Mouse (Mus musculus) left cerebral cortex, postnatal 10 days (tissue): ENCODE measurements at regions not wholly inside any gene's neighbourhood (a gene's known extent, or its start where the extent isn't known, plus 50 kb on each side); places are given as distances from the start of the nearest gene placed in this dataset.
A peak's percentile ranks its signal among the peaks of the same experiment; 100 is the strongest.

Experiments
- DNase-seq, 2 experiments: peaks; one replicate each; pipeline ENCODE4 v3.0.0; 2021 to 2022; ENCODE audit warnings: low spot score in 2 of 2, mixed read lengths in 1 of 2; ENCODE audit errors: extremely low spot score in 1 of 2
- intact Hi-C: fragments of 180-260 bp; cut with DNase I; formaldehyde crosslinking; loops from one replicate; pipeline ENCODE4 v1.15.1; 2025

DNA sequence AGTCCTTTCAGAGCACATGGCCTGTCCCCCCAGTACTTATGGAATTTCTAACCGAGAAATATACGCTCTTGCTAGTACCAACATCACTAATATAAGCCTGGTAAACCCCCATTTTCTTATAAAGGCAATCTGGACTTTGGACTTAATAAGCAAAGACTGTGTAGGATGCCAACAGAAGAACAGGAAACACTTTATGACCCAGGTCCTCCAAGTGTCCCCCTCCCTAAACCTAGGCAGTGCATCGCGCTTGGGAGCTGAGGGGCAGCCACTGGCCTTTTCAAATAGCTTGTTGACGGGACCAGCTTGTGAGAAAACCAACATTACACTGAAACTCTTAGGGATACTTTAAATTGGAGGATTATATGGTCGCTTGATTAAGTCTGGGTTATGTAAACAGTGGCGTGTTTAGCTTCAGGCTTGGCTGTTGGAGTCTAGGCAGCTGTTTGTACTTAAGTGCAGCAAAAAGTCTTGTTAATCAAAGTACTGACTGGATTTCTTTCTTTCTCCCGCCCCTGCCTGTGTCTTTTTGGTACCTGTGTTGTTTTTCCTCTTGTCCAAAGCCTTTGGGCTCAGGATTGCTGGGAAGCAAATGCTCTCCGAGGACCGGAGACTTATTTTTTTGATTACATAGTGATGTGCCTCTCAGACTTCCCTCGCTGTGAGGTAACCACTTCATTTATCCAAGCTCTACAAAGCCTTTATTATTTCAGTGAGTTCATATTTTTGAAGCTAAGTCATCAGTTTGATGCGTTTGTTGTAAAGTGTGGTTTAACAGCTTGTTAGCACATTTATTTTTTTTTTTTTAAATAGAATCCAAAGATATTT lies 205.8 kb upstream of the Bmp2 start:
- DNase-seq = no peak
- intact Hi-C loops = no loop called here

DNA sequence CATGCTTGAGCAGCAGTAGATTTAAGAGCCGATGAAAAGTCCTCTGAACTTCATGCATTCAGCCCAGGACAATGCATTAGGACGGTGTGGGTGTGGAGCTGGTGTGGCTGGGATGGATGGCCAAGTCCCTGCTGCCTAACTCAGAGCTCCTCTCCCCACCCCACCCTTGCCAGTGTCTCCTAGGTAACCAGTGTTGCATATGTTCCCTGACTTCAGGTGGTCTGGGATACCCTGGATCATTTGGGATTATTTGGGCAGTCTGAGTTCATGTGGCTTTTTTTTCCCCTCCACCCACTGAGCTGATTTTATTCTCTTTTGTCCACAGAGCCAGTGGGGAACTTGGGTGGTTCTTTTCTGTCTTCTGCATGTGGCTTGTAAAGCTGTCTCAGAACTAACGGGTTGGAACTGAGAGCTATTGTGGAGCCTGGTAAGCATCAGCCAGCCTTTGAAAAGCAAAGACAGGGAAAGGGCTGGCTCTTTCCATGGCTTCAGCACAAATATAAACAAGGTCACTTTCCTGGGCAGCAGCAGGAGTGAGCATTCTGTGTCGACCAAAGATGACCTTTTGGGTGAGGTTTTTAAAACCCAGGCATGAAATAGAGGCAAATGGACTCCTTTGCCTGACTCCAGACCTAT lies 205.1 kb upstream of the Bmp2 start:
- intact Hi-C loops = no loop called here
- no peak for DNase-seq

DNA sequence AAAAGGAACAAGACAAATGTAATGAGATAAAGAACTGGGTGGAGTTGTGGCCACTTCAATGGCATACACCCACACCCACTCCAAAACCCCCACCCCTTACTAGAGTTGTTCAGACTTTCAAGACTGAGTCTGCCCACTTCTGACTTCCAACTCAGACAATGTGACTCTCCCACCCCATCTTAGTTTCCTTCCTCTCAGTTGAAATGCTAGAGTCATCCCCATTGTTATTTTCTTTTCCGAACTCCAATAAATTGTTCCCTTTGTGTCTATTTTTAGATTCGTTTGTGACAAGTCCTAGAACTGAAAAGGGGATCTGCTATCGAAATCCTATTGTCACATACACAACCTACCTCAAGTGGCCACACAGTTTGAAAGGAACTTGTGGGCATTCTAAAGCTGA lies 200.7 kb upstream of the Bmp2 start:
- intact Hi-C loops = no loop called here
- DNase-seq = no peak

DNA sequence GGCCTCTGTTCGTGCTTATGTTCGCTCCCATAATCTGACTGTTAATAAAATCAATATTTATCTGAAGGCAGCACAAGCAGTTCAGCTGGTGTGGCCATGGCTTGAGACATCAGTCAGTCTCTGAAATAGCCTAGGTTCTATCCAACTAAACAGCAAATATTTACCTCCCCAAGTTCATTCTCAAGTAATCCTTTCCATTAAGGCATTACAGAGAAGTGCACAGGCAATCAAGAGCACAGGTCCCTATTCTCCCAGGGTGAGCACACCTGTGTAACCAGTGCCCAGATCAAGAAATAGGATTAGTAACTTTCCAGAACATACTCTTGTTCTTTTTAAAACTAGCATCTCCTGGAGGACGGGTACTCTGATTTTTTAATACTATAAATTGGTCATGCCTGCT lies 199.2 kb upstream of the Bmp2 start:
- intact Hi-C loops = no loop called here

DNA sequence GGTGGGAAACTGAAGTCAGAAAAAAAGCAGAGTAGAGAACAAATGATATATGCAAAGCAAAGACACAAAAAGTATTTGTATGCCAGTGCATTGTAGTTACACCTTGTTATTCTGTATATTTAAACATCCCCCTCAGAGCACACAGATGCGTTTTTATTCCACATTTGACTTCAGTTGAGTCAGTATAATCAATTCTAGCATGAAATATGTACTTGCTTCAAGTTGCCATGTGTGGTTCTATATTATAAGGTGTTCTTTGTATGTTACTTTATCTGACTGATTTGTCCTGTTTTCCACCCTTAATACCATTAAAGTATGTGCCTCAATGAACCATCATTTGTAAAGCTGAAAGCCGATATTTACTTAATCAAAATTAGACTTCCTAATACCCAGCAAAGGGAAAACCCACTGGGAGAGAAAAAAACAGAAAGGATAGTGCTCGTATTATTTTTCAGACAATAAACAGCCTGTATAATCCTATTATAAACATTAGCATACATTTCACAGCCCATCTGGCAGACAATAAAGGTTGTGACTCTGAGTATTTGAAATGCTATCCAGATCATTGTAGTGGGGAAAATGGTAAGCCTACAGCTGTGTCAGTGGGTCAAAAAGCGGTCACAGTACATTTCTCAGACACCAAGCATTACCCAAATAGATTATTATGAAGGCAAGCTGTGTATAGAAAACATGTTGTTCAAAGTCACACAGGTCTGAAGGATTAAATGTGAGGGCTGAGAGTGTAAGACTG lies 189.1 kb upstream of the Bmp2 start:
- DNase-seq = no peak
- intact Hi-C loops = no loop called here

More for the DNA sequence above, 199.2 kb upstream of the Bmp2 start:
- DNase-seq = no peak

DNA sequence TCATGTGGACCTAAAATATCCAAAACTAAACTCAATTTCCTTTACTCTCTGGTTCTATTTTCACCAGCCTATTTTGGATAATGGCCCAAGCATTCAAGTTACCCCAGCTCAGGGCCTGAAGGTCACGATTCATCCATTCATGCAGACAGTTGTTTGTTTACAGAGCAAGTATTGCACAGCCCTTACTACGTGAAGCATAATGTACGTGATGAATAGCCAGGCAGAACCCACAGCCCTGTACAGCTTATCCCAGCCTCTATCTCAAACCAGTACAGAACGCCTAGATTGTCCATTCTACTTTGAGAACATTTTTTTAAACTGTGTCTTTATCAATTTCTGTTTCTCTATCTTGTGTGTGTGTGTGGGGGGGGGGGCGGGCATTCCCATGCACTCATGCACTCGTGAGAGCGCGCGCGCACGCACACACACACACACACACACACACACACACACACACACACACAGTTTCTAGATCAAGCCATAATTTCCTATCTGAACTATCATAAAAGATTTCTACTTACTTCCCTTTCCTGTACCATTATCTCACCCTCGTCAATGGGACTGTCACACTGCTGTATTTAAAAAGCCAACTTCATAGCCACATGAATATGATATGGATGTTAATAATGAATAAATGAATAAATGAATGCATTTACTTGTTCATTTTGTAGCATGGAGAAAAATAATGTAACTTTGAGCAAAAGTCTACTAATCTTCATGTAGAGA lies 180.3 kb upstream of the Bmp2 start:
- DNase-seq = no peak
- intact Hi-C loops = no loop called here

DNA sequence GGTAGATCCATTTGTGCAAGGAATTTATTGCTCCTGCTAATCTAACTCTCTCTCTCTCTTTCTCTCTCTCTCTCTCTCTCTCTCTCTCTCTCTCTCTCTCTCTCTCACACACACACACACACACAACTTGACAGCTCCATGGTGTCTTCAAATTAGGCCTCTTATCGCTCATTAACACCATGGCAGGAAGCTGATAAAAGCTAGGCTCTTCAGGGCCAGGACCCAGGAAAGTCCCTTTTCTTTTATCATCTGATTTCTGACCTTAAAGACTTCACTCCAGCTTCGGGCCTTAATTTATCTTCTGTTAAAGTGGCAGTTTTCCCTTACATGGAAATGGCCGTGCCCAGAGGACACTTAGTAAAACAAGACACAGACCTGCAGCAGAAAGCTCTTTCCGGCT lies 178.4 kb upstream of the Bmp2 start:
- intact Hi-C loops = no loop called here
- no peak for DNase-seq

DNA sequence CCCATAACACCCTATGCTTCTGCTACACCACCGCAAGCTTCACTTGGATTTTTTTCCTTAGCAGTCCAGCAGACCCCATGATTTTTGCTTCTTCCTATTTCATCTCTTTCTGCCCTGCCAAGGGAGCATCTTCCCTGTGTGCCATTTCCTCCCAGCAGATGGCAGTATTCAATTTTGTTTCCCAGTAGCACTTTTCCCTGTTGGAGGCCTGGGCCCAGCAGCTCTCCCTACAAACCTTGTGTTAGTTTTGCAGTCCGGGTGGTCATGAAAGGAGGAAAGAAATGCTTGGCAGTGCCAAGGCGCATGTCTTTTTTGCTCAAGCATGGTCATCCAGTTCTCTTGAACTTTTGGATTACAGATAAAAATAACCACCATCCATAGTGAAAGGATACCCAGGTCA lies 170.9 kb upstream of the Bmp2 start:
- intact Hi-C loops = no loop called here

DNA sequence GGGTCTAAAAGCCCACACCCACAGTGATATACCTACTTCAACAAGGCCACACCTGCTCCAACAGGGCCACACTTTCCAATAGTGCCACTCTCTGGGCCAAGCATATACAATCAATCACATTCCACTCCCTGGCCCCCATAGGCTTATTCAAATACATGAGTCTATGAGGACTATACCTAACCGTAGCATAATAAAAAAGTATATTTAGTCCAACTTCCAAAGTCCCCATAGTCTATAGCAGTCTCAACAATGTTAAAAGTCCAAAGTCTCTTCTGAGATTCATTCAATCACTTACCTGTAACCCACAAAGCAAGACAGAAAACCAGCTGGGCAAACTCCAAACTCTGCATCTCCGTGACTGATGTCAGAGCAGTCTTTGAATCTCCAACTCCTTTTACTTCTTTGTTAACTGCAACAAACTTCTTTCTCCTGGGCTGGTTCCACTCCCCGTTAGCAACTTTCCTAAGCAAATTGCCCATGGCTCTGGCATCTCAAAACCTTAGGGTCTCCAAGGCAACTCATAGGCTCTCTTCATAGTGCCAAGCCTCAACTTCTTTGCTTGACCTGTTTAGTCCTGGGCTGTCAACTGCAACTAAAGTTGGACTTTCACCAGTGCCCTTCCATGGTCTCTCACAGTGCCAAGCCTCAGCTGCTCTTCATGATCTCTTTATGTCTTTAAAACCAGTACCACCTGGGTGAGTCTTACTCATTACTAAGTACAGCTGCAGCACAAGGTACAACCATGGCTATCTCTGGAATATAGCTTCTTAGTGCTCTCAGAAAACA lies 168.6 kb upstream of the Bmp2 start:
- intact Hi-C loops = no loop called here
- no peak for DNase-seq

More for the DNA sequence above, 170.9 kb upstream of the Bmp2 start:
- DNase-seq = peak; percentile 31 to 43

DNA sequence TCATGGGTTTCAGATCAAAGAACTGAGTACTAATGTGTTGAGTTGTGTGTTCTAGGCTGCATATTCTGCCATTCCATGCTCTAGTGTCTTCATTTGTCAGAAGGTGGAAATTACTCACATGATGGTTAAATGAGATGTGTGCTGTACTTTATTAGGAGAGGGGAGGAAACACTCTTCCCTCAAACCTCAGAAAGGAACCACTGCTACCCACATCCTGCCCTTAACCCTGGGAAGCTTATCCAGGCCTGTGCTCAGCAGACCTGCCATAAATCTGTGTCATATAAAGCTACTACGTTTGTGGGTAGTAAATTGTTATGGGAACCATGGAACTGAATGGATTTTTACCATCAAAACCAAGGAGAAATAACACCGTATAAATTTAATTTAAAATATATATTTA lies 166.7 kb upstream of the Bmp2 start:
- intact Hi-C loops = no loop called here
- no peak for DNase-seq

DNA sequence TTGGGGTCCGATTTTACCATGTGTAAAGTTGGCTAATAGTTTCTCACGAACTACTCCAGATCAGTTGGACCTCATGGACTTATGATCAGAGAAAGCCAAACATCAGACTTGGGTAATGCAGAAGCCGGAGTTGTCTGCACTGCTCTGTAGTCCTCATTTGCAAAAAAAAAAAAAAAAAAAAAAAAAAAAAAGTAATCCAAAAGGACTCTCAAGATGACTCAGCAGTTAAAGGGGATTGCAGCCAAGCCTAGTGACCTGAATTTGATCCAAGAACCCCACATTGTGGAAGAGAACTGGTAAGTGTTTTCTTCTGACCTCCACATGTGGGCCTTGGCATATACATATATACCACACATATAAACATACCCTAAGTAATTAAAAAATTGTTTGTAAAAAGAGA lies 164.6 kb upstream of the Bmp2 start:
- no peak for DNase-seq
- intact Hi-C loops = no loop called here

DNA sequence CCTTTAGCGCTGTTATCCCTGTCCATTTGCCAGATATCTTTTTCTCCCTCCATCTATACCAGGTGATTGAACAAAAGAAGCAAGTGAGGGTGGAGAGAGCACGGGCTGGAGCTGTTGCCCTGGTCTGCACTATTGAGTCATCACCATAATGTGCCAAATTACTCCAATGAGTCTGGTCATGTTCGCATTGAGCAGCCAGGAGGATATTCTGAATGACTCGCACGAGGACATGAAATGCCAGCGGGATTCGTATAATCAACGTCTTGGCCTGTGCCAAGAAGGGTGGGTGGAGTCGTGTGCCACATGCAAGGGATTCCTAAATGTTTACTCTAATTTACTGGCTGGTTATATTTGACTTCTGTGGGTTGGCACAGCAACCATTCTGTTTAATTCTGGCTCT lies 159.7 kb upstream of the Bmp2 start:
- DNase-seq = no peak
- intact Hi-C loops = no loop called here

DNA sequence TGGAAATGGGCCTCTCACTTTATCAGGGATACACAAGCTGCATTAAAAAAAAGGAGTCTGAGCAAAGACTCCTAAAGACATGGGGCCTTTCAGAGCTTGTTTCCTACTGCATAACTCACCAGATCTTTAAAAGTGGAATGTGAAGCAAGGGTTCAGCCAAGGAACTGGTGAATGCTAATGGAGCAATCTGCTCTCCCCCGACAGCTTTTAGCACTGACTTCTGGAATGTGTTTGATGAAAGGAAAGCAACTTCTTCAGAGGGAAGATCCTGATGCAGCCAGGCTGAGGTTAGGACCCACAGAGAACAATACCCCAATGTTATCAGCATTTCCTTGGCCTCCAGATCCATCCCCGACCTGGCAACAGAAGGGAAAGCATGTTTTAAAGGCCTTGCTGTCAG lies 154.4 kb upstream of the Bmp2 start:
- no peak for DNase-seq
- intact Hi-C loops = no loop called here

DNA sequence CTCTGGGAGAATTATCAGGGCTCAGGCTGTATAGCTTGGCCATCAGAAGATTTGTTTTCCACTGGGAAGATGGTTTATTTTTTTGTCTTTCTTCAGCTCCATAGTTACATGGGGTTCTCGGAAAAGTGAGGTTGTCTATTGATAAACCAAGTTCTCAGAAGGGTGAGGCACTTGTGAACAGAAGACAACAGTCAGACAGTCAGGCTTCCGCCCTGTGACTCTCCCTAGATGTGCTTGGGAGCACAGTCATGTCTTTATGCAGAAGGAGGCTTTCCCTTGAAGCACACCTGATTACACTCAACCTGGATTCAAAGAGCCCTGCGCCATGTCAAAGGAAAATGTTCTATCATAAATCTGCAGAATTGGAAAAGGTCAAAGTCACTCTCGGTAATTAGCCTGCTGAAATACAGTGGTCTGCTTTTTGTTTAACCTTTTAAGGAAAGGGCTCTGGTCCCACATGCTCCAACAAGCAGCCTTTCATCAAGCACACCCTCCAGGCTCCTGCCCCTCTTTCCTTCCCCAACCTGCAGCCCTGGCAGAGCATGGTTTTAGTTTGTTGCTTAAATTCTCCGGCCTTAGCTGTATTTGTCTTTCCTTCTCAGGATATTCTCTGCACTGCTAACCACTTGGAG lies 152.8 kb upstream of the Bmp2 start:
- DNase-seq = no peak
- intact Hi-C loops = no loop called here

DNA sequence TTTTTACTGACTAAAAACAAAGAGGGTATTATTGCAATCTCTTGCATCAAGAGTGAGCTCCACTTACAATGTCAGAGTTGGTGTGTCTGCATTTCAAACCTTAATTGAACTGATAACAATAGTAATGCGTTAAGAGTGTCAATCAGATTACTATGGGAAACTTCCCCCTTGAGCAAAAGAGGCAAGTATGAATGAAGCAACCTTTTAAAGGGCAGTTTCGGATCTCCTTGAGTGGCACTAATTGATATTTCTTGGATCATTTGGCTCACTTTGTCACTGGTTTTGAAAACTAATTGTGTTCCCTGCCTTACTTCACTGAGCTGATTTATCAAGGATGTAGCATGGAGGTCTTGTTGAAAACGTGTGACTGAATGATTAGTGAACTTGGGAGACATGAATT lies 151.0 kb upstream of the Bmp2 start:
- no peak for DNase-seq
- intact Hi-C loops = no loop called here

DNA sequence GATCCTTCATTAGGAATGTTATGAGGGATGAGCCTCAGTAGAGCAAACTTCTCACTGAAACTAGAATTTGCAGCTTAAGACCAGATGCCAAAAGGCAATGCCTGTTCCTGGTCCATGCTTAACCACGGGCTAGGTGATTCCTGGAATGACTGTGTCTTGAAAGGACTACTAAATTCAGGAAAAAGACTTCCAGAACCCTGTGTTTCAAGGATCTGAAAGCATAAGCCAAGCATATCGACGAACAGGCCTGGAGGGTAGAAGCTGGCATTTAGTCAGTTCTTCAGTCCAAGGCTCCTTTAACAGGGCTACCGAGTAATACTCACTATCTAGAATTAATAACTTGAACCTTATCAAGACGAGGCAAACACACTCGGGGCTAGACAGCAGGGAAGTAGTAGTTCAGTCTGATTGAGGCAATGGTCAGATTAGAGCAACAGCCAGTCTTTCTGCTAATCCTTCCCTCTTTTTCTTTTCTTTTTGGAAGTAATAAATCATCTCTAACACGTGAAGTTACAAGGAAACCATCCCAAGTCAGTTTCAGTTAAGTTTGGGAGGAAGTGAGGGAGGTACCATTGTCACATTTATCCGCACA lies 134.9 kb upstream of the Bmp2 start:
- intact Hi-C loops = no loop called here
- no peak for DNase-seq

DNA sequence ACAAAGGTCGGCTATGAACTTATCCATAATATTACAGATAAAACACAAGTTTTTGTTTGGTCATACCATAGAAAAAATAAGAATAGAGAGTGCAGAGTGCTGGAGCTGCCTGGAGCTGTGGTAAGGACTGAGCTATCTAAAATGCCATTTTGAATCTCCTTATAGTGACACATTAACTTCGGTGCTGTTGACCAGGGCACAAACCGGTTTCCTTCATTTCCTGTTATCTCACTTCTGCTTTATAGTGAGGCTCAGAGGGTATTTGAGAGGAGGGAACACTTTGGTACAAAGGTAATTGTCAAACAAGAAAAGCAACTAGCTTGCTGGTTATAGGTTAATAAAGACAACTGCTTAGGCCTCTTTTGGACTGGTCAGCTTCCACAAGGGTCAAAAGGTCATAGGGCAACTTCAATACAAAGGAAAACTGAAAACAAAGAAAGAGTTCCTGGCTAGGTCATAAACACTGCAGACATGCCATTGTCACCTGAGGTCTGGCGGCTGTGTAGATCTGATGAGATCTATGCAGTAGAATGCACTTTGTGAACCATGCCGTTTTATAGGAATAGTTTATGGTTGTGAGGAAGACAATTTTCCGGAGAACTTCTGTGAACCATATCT lies 132.2 kb upstream of the Bmp2 start:
- intact Hi-C loops = no loop called here
- DNase-seq = no peak

DNA sequence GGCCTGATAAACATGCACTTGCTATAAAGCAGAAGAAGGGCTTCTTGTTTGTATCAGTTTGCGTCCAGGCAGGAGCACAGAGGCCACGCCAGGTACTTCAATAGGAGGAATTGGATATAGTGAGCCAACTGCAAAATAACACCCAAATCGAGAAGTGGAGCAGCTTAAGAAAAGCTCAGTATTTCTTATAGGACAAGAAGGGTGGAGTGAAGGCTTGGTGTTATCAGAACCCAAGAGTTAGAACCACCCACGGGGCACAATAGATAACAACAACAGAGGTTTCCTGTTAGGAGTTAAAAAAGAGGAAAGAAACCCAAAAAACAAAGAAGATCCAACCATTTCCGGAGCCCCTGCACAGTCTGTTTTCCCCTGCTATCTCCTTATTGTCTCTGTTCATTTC lies 126.4 kb upstream of the Bmp2 start:
- no peak for DNase-seq
- intact Hi-C loops = no loop called here
